Mouse (Mus musculus): ENCODE measurements at regions not wholly inside any gene's neighbourhood (a gene's known extent, or its start where the extent isn't known, plus 50 kb on each side); places are given as distances from the start of the nearest gene placed in this dataset.

GRCm38 (mm10) chr9:90683319-90683718 lies 412.7 kb upstream of the Tbc1d2b start:
- WGBS, result 40% methylated on average over 3 of the region's 3 CpGs
- DNase-seq (ENCODE audit: low spot score), result no peak
- Histone ChIP-seq H3K36me3 (no peaks in the 10 kb centered on the region), H3K4me1 (replicated peaks) (no peaks in the 10 kb centered on the region), H3K27ac (no peak overlapping the region), H3K4me3 (no peak overlapping the region), H3K27me3 (ENCODE audit: insufficient read depth, poor library complexity, severe bottlenecking) (peaks cover 4% of the 10 kb centered on the region; the same call in 1 of the 2 replicates), H3K9me3 (no peaks in the 10 kb centered on the region)

DNA sequence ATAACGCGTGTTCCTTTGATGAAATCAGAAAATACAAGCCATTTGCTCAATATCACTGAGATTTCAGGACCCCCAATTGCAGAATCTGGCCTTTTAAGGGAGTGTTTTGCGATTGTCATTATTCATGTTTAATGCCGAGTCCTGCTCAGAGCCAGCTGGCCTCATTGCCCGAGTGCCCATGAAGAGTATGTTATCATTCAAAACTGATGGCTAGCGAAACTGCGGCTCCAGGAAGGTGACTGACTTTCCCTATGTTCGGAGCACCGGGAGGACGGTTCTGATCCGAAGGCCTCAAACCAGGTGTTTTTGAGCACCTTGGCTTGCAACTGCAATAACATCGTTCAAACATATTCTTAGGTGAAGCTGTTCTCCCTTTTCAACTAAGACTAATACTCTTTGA lies 419.5 kb upstream of the Tbc1d2b start:
- Histone ChIP-seq H3K27me3 (ENCODE audit: insufficient read depth, poor library complexity, severe bottlenecking) (peaks cover 25% of the 10 kb centered on the region), H3K36me3 (no peaks in the 10 kb centered on the region), H3K9me3 (no peaks in the 10 kb centered on the region), H3K4me3 (no peak overlapping the region), H3K4me1 (replicated peaks) (peaks cover 38% of the 10 kb centered on the region), H3K27ac (0 out of 2 replicates have a peak overlapping the region, but pooled peaks have one; percentile 23)
- WGBS, result 80% methylated on average over 12 of the region's 12 CpGs
- no peak for DNase-seq (ENCODE audit: low spot score)

GRCm38 (mm10) chr9:90691137-90691536 lies 420.5 kb upstream of the Tbc1d2b start:
- no peak for DNase-seq (ENCODE audit: low spot score)
- H3K4me1 ChIP-seq (replicated peaks), result peaks cover 38% of the 10 kb centered on the region
- peak overlapping the region; percentile 53; the same call in 1 of the 2 replicates for H3K27ac ChIP-seq
- no peak overlapping the region for H3K4me3 ChIP-seq
- peaks cover 35% of the 10 kb centered on the region for H3K27me3 ChIP-seq (ENCODE audit: insufficient read depth, poor library complexity, severe bottlenecking)
- no peaks in the 10 kb centered on the region for H3K36me3 ChIP-seq
- no peaks in the 10 kb centered on the region for H3K9me3 ChIP-seq

GRCm38 (mm10) chr9:90691676-90692661 lies 421.4 kb upstream of the Tbc1d2b start:
- H3K4me1 ChIP-seq (replicated peaks), result peaks cover 38% of the 10 kb centered on the region
- no peaks in the 10 kb centered on the region for H3K9me3 ChIP-seq
- no peak overlapping the region; the same call in 1 of the 2 replicates for H3K4me3 ChIP-seq
- no peaks in the 10 kb centered on the region for H3K36me3 ChIP-seq
- WGBS, result 41% methylated on average over 12 of the region's 12 CpGs
- H3K27ac ChIP-seq, result peak overlapping the region; percentile 77
- peaks cover 43% of the 10 kb centered on the region for H3K27me3 ChIP-seq (ENCODE audit: insufficient read depth, poor library complexity, severe bottlenecking)
- peak; percentile 51 for DNase-seq (ENCODE audit: low spot score)

GRCm38 (mm10) chr9:90693031-90693671 lies 422.5 kb upstream of the Tbc1d2b start:
- peak; percentile 56 for DNase-seq (ENCODE audit: low spot score)
- H3K4me1 ChIP-seq (replicated peaks), result peaks cover 42% of the 10 kb centered on the region
- H3K9me3 ChIP-seq, result no peaks in the 10 kb centered on the region
- H3K27ac ChIP-seq, result peak overlapping the region; percentile 77
- H3K27me3 ChIP-seq (ENCODE audit: insufficient read depth, poor library complexity, severe bottlenecking), result peaks cover 51% of the 10 kb centered on the region
- 24% methylated on average over 9 of the region's 9 CpGs for WGBS
- H3K36me3 ChIP-seq, result no peaks in the 10 kb centered on the region
- no peak overlapping the region for H3K4me3 ChIP-seq

- 54% methylated on average over 13 of the region's 13 CpGs for WGBS
- H3K36me3 ChIP-seq, result no peaks in the 10 kb centered on the region
- H3K9me3 ChIP-seq, result no peaks in the 10 kb centered on the region
- H3K27ac ChIP-seq, result peak overlapping the region; percentile 77
- peaks cover 54% of the 10 kb centered on the region for H3K27me3 ChIP-seq (ENCODE audit: insufficient read depth, poor library complexity, severe bottlenecking)
- DNase-seq (ENCODE audit: low spot score), result no peak
- H3K4me3 ChIP-seq, result no peak overlapping the region
- peaks cover 42% of the 10 kb centered on the region for H3K4me1 ChIP-seq (replicated peaks)
Measured at GRCm38 (mm10) chr9:90694051-90694645, 423.5 kb upstream of the Tbc1d2b start.

GRCm38 (mm10) chr9:90695693-90696092 lies 425.1 kb upstream of the Tbc1d2b start:
- 79% methylated on average over 7 of the region's 7 CpGs for WGBS
- Histone ChIP-seq H3K4me1 (replicated peaks) (peaks cover 43% of the 10 kb centered on the region), H3K27me3 (ENCODE audit: insufficient read depth, poor library complexity, severe bottlenecking) (peaks cover 47% of the 10 kb centered on the region), H3K36me3 (no peaks in the 10 kb centered on the region), H3K27ac (no peak overlapping the region), H3K4me3 (no peak overlapping the region), H3K9me3 (no peaks in the 10 kb centered on the region)
- DNase-seq (ENCODE audit: low spot score), result no peak

DNA sequence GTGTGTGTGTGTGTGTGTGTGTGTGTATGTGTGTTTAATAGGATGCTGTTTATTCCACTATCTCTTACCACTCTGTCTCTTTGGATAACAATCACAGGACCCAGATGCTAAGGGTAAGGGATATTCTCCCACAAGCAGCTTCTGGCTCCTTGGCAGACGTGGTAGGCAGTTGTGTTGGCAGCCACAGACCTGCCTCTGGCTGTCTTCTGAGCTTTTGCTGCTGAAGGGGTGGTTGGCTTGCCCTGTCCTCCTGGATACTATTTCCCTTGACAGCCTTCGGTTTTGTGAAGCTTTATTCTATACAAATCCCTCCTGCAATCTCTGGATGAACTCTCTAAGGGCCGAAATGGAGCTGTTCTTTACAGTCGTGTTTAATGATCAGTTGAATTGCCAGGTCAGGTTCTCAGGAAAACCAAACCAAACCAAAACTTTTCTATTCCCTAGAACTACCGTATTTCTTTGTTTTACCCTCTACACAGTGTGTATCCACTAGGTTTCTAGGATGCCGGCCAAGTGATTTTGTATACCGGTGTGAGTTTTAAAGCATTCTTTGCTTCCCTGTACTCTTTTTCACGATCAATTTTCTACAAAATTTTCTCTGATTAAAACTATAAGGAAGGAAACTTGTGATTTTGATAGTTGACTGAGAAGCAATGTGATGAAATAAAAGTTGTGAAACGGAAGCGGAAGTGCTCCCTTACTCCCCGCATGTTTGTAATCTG lies 426.8 kb upstream of the Tbc1d2b start:
- Histone ChIP-seq H3K27ac (peak overlapping the region; percentile 50), H3K4me3 (no peak overlapping the region), H3K4me1 (replicated peaks) (peaks cover 37% of the 10 kb centered on the region), H3K27me3 (ENCODE audit: insufficient read depth, poor library complexity, severe bottlenecking) (peaks cover 63% of the 10 kb centered on the region), H3K36me3 (no peaks in the 10 kb centered on the region), H3K9me3 (no peaks in the 10 kb centered on the region)
- WGBS, result 72% methylated on average over 11 of the region's 11 CpGs
- DNase-seq (ENCODE audit: low spot score), result no peak

- H3K27ac ChIP-seq, result no peak overlapping the region
- DNase-seq (ENCODE audit: low spot score), result no peak
Measured at GRCm38 (mm10) chr9:90698439-90698838, 427.8 kb upstream of the Tbc1d2b start.

DNA sequence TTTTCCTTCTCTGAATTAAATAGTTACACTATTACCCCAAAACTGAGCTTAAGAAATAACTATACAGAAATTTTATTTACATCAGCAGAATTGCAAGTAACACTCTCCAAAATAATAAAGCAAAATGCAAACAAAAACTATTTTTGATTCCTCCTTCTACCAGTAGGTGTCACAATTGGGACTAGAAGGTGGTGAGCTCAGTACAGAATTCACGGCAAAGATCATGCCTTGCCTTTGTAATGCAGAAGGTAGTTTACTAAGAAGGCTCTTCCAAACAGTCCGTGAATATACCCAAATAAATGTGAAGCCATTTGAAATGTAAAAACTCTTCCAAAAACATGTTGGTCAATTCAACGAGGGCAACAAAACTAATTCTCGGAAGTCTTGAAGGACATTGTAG lies 428.5 kb upstream of the Tbc1d2b start:
- Histone ChIP-seq H3K36me3 (no peaks in the 10 kb centered on the region), H3K4me3 (no peak overlapping the region), H3K27ac (no peak overlapping the region), H3K27me3 (ENCODE audit: insufficient read depth, poor library complexity, severe bottlenecking) (peaks cover 79% of the 10 kb centered on the region), H3K9me3 (no peaks in the 10 kb centered on the region), H3K4me1 (replicated peaks) (peaks cover 21% of the 10 kb centered on the region; the same call in 1 of the 2 replicates)
- 32% methylated on average over 4 of the region's 4 CpGs for WGBS
- no peak for DNase-seq (ENCODE audit: low spot score)

More at GRCm38 (mm10) chr9:90698439-90698838, 427.8 kb upstream of the Tbc1d2b start:
- H3K36me3 ChIP-seq, result no peaks in the 10 kb centered on the region
- peaks cover 73% of the 10 kb centered on the region for H3K27me3 ChIP-seq (ENCODE audit: insufficient read depth, poor library complexity, severe bottlenecking)
- peaks cover 27% of the 10 kb centered on the region; the same call in 1 of the 2 replicates for H3K4me1 ChIP-seq (replicated peaks)
- no peaks in the 10 kb centered on the region for H3K9me3 ChIP-seq
- no peak overlapping the region for H3K4me3 ChIP-seq
- WGBS, result 74% methylated on average over 7 of the region's 7 CpGs

GRCm38 (mm10) chr9:90700236-90701179 lies 429.9 kb upstream of the Tbc1d2b start:
- WGBS, result 20% methylated on average over 7 of the region's 7 CpGs
- H3K4me1 ChIP-seq (replicated peaks), result peaks cover 14% of the 10 kb centered on the region; the same call in 1 of the 2 replicates

More at GRCm38 (mm10) chr9:90700236-90701179, 429.9 kb upstream of the Tbc1d2b start:
- no peaks in the 10 kb centered on the region for H3K36me3 ChIP-seq
- peak; percentile 12 for DNase-seq (ENCODE audit: low spot score)
- no peak overlapping the region for H3K27ac ChIP-seq
- H3K4me3 ChIP-seq, result no peak overlapping the region
- no peaks in the 10 kb centered on the region for H3K9me3 ChIP-seq
- peaks cover 70% of the 10 kb centered on the region for H3K27me3 ChIP-seq (ENCODE audit: insufficient read depth, poor library complexity, severe bottlenecking)
